Mouse (Mus musculus) kidney, postnatal 14 days (tissue): ENCODE data around the gene Kpna1.
"Not testable (repeated sequence)": the region's sequence is repeated elsewhere in the genome, so short reads cannot be mapped to it uniquely, and the experiment has no call there.

Experiments used
- DNase-seq: peaks from one replicate; pipeline ENCODE4 v3.0.0; 2022; ENCODE audit warnings: mixed read lengths

The Kpna1 gene

GRCm38 (mm10) chr16:35992391-35992790 lies 13.8 kb downstream of the Kpna1 start:
- DNase-seq = no peak

- DNase-seq = no peak
Observed at GRCm38 (mm10) chr16:35993316-35993715, 14.8 kb downstream of the Kpna1 start.

- not testable (repeated sequence) for DNase-seq
Observed at GRCm38 (mm10) chr16:35998852-35999251, 20.3 kb downstream of the Kpna1 start.

- DNase-seq = no peak
Observed at GRCm38 (mm10) chr16:36008396-36008795, 29.8 kb downstream of the Kpna1 start.

DNA sequence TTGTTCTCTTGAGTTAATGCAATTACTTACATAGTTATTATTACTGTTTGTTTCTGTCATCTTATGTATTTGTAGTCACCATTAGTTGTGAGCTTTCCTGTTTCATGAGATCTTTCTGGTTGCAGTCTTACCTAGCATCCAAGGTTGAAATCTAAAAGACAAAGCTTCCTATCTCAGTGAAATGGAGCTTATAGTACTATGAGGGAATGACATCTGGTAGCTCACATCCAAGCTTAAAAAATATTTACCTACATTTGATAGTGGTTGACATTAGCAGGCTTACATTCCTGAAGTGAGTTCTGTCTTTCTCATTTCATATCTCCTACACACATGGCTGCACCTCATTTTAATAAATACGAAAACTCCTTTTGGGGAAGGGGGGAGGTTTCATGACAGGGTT lies 37.8 kb downstream of the Kpna1 start:
- DNase-seq = no peak

- not testable (repeated sequence) for DNase-seq
Observed at GRCm38 (mm10) chr16:36028120-36028519, 49.6 kb downstream of the Kpna1 start.

DNA sequence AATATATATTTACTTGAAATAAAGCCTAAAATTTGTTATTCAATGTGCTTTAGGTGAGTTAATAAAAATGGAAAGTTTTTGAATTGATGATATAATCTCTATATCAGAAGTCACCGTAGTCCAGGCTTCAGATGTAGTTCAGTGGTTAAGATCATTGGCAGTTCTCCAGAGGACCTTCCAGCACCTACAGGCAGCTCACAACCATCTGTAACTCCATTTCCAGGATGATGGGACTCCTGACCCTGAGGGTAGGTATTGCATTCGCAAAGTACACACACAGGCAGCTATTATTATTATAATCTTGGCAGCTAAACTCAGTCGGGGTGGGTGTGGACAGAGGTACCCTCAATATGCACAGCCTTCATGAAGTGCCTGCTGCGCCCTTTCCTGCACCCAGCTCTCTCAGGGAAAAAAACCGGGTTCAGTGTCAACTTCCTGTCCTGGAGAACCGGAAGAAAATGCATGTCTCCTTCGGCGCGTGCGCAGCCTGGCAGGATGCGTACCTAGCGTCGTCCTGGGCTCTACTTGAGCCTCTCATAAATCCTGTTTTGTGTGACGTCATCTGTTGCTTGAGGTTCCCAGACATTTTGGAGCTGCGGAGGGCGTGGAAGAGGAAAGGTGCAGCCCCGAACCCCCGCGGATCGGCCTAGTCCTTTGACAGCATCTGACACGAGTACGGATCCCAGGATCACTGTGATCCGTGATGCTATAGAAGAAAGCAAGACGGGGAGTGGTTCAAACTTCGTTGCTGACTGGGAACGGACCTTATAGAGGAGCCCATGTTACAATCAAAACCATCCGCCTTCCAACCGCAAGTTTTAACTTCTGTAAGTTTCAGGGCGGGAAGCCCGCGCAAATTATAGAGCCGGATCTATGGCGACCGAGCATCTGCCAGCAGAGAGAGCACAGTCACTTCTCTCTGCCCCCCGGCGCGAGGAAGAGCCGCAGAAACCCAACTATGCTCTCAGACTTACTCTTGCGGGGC lies 62.4 kb downstream of the Kpna1 start, which contains the start of gene Wdr5b:
Gene Wdr5b (plus strand): TSS at position 551 of the 985 bp plus-strand sequence.
- DNase-seq = peak; percentile 95

GRCm38 (mm10) chr16:36041625-36042020 lies 63.1 kb downstream of the Kpna1 start:
- DNase-seq = no peak

DNA sequence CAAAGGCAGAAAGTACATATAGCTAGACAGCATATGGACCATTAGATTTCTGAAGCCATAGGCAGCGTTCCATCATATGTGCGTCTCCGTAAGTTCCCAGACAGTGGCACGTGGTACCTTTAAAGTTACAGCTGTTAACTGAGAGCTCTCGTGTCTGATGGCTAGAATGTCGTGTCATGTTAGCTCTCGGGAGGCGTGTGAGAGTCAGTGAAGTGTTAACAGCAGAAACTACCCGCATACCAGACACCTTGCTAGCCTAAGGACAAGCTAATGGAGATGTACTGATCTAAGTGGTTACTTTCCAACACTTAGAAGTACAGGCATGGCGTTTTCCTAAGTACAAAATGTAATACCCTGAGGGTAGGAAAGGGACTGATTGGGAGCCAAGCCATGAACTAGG lies 64.5 kb downstream of the Kpna1 start:
- no peak for DNase-seq

- DNase-seq = no peak
Observed at GRCm38 (mm10) chr16:36043964-36044363, 65.4 kb downstream of the Kpna1 start.

- no peak for DNase-seq
Observed at GRCm38 (mm10) chr16:36047538-36047937, 69.0 kb downstream of the Kpna1 start.

GRCm38 (mm10) chr16:36051491-36051890 lies 72.9 kb downstream of the Kpna1 start:
- DNase-seq = no peak

GRCm38 (mm10) chr16:36053524-36054275 lies 75.2 kb downstream of the Kpna1 start:
- no peak for DNase-seq

DNA sequence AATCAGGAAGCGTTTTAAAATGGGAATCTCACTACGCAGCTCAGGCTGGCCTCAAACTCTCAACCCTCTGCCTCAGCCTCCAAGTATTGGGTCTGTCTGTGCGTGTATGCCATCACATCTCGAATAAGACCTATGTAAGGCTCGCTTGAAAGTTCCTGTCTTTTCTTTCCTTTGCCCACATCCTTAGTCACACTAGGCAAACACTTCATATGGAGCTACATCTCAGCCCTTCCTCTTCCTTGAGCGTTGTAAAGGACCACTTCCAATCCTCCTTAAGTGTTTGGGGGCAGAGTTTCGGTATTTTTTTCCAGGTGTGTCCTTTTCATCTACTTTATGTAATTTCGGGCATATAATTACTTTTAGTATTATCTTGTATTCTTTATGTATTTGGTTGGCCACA lies 76.4 kb downstream of the Kpna1 start:
- no peak for DNase-seq

- DNase-seq = no peak
Observed at GRCm38 (mm10) chr16:36056416-36056815, 77.9 kb downstream of the Kpna1 start.

GRCm38 (mm10) chr16:36057933-36058475 lies 79.5 kb downstream of the Kpna1 start:
- peak; percentile 48 for DNase-seq

GRCm38 (mm10) chr16:36062534-36062933 lies 84.0 kb downstream of the Kpna1 start:
- not testable (repeated sequence) for DNase-seq

GRCm38 (mm10) chr16:36063315-36063714 lies 84.8 kb downstream of the Kpna1 start:
- DNase-seq = no peak

- DNase-seq = no peak
Observed at GRCm38 (mm10) chr16:36064904-36065303, 86.4 kb downstream of the Kpna1 start.

GRCm38 (mm10) chr16:36067694-36068093 lies 89.1 kb downstream of the Kpna1 start:
- DNase-seq = no peak

- DNase-seq = no peak
Observed at GRCm38 (mm10) chr16:36068356-36068755, 89.8 kb downstream of the Kpna1 start.

GRCm38 (mm10) chr16:36069819-36070575 lies 91.4 kb downstream of the Kpna1 start:
- no peak for DNase-seq

DNA sequence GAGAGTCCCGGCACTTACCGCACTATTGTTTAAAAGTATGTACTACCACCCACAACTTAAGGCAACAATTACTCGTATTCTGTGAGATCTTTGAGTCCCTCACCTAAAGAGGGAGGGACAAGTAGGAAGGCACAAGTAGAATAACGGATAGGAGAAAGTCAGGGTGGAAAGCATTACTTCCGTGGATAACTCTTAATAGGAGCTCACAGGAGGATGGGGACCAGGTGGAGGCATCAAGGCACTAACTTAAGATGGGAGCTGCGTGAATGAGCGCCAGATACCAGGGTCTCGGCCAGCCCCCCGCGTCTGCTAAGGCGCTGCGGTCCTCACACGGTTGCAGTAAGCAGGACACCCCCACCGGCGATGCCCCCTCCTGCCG lies 92.5 kb downstream of the Kpna1 start:
- DNase-seq = no peak
